Mouse (Mus musculus): ENCODE measurements at regions not wholly inside any gene's neighbourhood (a gene's known extent, or its start where the extent isn't known, plus 50 kb on each side); places are given as distances from the start of the nearest gene placed in this dataset.
A peak's percentile ranks its signal among the peaks of the same experiment; 100 is the strongest.

DNA sequence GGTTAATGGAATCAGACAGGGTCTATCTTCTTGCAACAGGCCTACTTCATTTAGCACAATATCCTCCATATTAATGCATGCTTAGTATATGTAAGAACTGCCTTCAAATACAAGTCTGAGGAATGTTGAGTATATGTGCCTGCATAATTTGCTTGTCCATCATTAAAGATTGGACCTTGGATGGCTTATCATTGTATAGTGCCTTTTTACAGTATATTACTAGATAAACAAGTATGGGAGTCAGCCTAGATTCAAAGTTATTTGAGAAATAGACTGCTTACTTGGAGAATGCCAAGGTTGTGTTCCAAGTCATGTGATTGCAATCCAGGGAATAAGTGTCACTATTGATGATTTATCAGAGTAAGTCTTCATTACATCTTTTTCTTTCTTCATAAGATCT is 491.6 kb upstream of the Btbd3 start:
- no peak for DNase-seq (ENCODE audit: extremely low spot score, low spot score)
- H3K27ac ChIP-seq: no peak overlapping the region
- no peaks in the 10 kb centered on the region for H3K4me1 ChIP-seq
- no peaks in the 10 kb centered on the region for H3K27me3 ChIP-seq (ENCODE audit: poor library complexity, severe bottlenecking)
- H3K9me3 ChIP-seq: no peaks in the 10 kb centered on the region
- no peaks in the 10 kb centered on the region for H3K36me3 ChIP-seq (replicated peaks)
- H3K4me3 ChIP-seq: no peak overlapping the region

DNA sequence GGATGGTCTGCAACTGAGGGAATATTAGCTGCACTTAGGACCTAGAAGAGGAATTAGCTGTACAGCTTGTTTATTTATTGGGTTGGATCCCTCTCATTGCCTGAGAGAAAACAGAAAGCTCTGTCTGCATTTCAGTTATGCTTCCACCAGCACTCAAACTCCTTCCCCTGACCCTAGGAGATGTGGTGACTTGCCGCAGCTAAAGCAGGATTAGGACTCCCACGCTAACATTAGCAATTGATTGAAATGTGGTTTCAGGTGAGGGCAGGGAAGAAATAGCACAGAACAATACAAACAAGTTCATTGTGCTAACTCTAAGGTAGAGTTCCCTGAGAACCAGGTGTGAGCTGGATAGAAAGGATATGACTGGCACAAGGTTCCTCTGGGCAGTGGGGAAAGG is 496.9 kb upstream of the Btbd3 start:
- WGBS: 81% methylated on average over 2 of the region's 2 CpGs
- Histone ChIP-seq H3K9me3 (no peaks in the 10 kb centered on the region), H3K4me3 (no peak overlapping the region), H3K27me3 (ENCODE audit: poor library complexity, severe bottlenecking) (0 out of 2 replicates have a peak, but pooled peaks cover 5% of the 10 kb centered on the region), H3K27ac (no peak overlapping the region), H3K4me1 (peaks cover 23% of the 10 kb centered on the region), H3K36me3 (replicated peaks) (no peaks in the 10 kb centered on the region)
- DNase-seq (ENCODE audit: extremely low spot score, low spot score): no peak

DNA sequence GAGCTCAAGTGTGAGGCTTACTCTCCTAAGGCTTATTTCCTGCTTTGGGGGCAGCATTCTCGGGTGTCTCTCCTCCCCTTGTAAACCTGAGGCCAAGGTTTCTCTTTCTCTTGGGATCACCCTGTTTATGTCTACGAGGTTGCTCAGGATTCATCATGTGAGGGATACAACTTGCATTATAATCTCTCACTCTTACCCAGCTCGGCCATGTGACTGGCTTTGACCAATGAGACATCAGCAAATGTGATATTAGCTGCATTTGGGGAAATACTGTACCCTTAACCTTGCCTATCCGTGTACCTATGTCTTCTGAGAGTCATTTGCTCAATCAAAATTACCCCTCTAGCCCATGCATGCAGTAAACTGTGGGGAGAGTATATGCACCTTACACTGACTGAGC is 498.0 kb upstream of the Btbd3 start:
- WGBS: 77% methylated on average over 4 of the region's 4 CpGs
- no peaks in the 10 kb centered on the region for H3K9me3 ChIP-seq
- H3K4me3 ChIP-seq: no peak overlapping the region
- H3K27ac ChIP-seq: no peak overlapping the region
- H3K4me1 ChIP-seq: peaks cover 23% of the 10 kb centered on the region
- no peaks in the 10 kb centered on the region for H3K36me3 ChIP-seq (replicated peaks)
- H3K27me3 ChIP-seq (ENCODE audit: poor library complexity, severe bottlenecking): 0 out of 2 replicates have a peak, but pooled peaks cover 5% of the 10 kb centered on the region
- DNase-seq (ENCODE audit: extremely low spot score, low spot score): no peak

DNA sequence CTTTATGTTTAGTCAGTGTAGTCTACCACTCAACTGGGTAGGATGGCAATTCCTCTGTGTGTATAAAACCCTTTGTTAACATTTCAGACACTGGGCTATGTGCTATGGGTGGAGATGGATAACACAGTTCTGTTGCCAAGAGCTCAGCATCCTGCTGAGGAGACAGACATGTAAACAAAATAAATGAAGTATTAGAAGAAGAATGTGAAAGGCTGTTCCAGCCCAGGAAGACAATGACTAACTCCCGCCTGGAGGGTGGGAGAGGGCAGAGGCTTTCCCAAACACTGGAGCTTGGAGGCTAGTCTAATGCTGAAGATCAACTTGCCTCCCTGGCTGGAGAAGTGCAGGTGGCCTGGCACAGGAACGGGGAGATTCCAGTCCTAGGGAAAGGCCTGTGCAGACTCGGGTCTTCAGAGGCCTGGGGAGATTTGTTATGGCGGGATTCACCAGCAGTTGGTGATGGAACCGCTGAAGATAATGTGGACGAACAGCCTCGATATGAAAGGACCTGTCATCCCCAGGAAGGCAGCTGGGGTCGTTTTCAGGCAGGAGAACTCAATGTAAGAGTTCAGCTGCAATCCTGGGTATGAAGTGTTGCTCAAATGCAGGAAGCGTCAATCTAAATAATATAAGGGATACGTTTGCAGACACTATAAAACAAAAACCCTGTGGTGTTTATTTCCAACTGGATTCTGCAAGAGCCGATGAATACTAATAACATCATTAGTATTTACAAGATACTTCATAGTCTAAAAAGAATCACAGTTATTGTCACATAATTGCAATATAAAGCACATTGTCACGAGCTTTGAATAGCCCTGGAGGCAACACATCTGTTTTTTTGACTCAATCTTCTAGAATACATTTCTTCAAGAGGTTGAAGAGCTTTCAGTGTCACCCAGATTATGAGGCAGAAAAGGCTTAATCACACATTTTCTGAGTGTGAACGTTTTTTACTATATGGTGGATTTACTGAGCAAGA is 498.8 kb upstream of the Btbd3 start:
- Histone ChIP-seq H3K4me3 (no peak overlapping the region), H3K27ac (peak overlapping the region; percentile 25; the same call in 1 of the 2 replicates), H3K27me3 (ENCODE audit: poor library complexity, severe bottlenecking) (0 out of 2 replicates have a peak, but pooled peaks cover 5% of the 10 kb centered on the region), H3K36me3 (replicated peaks) (no peaks in the 10 kb centered on the region), H3K9me3 (no peaks in the 10 kb centered on the region), H3K4me1 (peaks cover 23% of the 10 kb centered on the region)
- no peak for DNase-seq (ENCODE audit: extremely low spot score, low spot score)
- WGBS: 62% methylated on average over 13 of the region's 13 CpGs

DNA sequence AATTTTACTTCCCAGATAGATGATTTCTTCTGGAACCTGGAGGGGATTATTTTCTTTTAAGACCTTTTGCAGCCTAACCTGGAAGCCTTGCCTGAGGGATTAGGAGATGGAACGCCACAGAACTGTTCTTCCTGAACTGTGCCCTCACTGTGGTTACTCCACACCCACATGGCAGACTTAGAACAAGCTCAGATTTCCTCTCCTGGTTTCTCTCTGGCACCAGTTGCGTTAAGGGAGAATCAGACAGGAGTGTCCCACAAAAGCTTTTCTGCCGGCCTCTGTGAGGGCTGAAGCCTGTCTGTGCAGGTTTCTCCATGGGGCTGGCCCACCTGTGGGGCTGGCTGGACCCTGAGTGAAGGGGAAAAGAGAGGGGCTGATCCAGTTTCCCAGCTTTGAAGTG is 500.1 kb upstream of the Btbd3 start:
- Histone ChIP-seq H3K9me3 (no peaks in the 10 kb centered on the region), H3K4me1 (peaks cover 23% of the 10 kb centered on the region), H3K36me3 (replicated peaks) (no peaks in the 10 kb centered on the region), H3K4me3 (no peak overlapping the region), H3K27ac (peak overlapping the region; percentile 46; the same call in 1 of the 2 replicates), H3K27me3 (ENCODE audit: poor library complexity, severe bottlenecking) (0 out of 2 replicates have a peak, but pooled peaks cover 5% of the 10 kb centered on the region)
- 4% methylated on average over 3 of the region's 3 CpGs for WGBS
- no peak for DNase-seq (ENCODE audit: extremely low spot score, low spot score)

DNA sequence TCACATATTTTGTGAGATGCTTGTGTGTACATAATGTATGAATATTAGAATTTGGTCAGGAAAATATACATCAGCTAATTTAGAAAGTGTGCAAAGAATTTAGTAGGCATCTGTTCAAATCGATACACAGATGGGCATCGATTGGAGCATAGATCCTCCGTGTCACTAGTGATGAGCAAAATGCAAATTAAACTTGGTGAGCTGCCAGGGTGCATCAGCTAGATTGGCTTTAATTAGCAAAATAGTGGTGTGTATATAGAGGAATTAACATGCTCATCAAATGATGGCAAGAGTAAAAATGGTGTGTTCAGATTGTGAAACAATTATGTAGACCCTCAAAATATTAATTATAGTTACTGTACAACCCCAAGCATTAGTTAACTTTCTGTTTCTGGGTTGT is 501.9 kb upstream of the Btbd3 start:
- Histone ChIP-seq H3K4me3 (no peak overlapping the region), H3K9me3 (no peaks in the 10 kb centered on the region), H3K27me3 (ENCODE audit: poor library complexity, severe bottlenecking) (0 out of 2 replicates have a peak, but pooled peaks cover 5% of the 10 kb centered on the region), H3K27ac (no peak overlapping the region), H3K36me3 (replicated peaks) (no peaks in the 10 kb centered on the region), H3K4me1 (peaks cover 23% of the 10 kb centered on the region)
- WGBS: 99% methylated on average over 3 of the region's 3 CpGs
- DNase-seq (ENCODE audit: extremely low spot score, low spot score): no peak

DNA sequence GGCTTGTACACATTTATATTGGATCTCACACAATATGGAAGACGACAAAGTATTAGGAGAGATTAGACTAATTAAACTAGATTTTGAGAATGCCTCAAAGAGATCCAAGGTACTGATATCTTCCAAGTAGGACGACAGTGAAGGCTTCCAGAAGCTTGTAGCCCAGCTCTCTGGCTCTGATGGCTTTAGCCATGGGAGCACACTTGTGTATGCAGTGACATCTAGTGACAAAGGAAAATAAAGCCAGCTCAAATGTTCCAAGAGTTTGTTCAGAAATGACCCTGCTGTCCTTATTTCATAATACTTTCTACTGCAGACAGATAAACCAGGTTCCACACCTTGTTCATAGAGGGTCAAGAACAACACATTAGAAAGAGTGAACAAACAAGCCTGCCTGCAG is 524.0 kb upstream of the Btbd3 start:
- no peak overlapping the region for H3K4me3 ChIP-seq
- 10% methylated on average over 2 of the region's 2 CpGs for WGBS
- H3K9me3 ChIP-seq: no peaks in the 10 kb centered on the region
- peaks cover 28% of the 10 kb centered on the region for H3K4me1 ChIP-seq
- peaks cover 54% of the 10 kb centered on the region for H3K27me3 ChIP-seq (ENCODE audit: poor library complexity, severe bottlenecking)
- DNase-seq (ENCODE audit: extremely low spot score, low spot score): no peak
- no peaks in the 10 kb centered on the region for H3K36me3 ChIP-seq (replicated peaks)
- no peak overlapping the region for H3K27ac ChIP-seq

DNA sequence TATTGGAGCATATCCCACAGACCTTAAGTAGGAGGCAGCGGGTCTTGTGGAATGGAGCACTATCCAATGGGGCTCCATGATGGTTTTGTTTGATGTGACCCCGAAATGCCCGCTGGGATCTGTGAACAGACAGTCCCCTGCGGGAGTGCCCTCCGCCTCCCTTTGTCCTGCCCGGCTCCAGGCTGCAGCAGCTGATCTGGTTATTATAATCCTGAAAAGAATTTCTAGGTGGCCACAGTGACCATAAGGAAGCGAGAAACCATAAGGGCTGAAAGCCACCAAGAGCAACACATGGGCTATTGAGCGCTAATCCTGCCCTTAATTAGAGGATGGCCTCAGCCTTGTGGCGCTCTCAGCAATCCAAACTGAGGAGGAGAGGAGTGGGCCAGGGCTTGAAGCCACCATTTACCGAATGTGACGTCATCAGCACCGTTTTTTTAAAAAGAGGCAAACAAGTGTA is 525.9 kb upstream of the Btbd3 start:
- H3K4me1 ChIP-seq: peaks cover 28% of the 10 kb centered on the region
- peak overlapping the region; percentile 14; the same call in 1 of the 2 replicates for H3K4me3 ChIP-seq
- peaks cover 69% of the 10 kb centered on the region for H3K27me3 ChIP-seq (ENCODE audit: poor library complexity, severe bottlenecking)
- WGBS: 26% methylated on average over 12 of the region's 12 CpGs
- DNase-seq (ENCODE audit: extremely low spot score, low spot score): peak; percentile 63
- H3K9me3 ChIP-seq: no peaks in the 10 kb centered on the region
- no peaks in the 10 kb centered on the region for H3K36me3 ChIP-seq (replicated peaks)
- H3K27ac ChIP-seq: 0 out of 2 replicates have a peak overlapping the region, but pooled peaks have one; percentile 40

DNA sequence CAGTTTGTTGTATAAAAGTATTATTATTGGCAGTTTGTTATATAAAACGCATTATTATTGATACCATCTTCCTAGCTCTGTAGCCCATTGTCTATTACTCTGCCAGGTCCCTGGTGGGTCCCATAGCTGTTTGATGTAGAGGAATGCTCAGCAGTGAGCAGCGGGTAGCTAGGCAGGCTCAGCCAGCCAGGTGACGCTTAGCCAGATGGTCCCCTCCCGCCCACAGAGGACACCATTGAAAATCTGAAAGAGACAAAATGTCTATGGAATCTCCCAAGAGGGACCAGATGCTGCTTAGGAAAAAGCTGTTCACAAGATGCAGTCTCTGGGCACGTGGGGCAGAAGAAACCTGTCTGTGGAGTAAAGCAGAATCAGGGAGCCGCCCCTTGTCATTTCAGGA is 526.5 kb upstream of the Btbd3 start:
- no peak overlapping the region for H3K27ac ChIP-seq
- H3K4me1 ChIP-seq: peaks cover 28% of the 10 kb centered on the region
- H3K36me3 ChIP-seq (replicated peaks): no peaks in the 10 kb centered on the region
- no peak for DNase-seq (ENCODE audit: extremely low spot score, low spot score)
- H3K9me3 ChIP-seq: no peaks in the 10 kb centered on the region
- peaks cover 75% of the 10 kb centered on the region for H3K27me3 ChIP-seq (ENCODE audit: poor library complexity, severe bottlenecking)
- WGBS: 63% methylated on average over 6 of the region's 6 CpGs
- peak overlapping the region; percentile 14; the same call in 1 of the 2 replicates for H3K4me3 ChIP-seq

DNA sequence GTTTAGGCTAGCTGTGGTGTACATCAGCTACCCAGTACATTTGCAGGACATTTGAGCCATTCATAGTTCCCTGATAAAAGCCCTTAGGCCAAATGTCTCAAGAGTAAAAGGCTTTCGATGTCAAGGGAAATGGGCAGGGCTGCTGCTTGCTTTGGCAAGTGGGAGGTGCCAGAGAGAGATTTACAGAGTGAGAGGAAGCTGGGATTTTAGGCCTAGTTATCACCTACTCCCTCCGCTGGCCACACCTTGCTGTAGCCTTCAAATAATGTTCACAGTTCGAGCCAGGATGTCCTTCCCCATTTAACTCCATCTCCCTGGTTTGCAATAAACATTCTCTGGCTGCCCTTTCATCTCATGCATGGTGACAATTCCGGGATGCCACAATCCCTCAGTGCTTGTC is 527.2 kb upstream of the Btbd3 start:
- Histone ChIP-seq H3K36me3 (replicated peaks) (no peaks in the 10 kb centered on the region), H3K9me3 (no peaks in the 10 kb centered on the region), H3K27ac (no peak overlapping the region), H3K27me3 (ENCODE audit: poor library complexity, severe bottlenecking) (peaks cover 82% of the 10 kb centered on the region), H3K4me3 (no peak overlapping the region), H3K4me1 (peaks cover 28% of the 10 kb centered on the region)
- WGBS: 50% methylated on average over 4 of the region's 4 CpGs
- DNase-seq (ENCODE audit: extremely low spot score, low spot score): no peak

DNA sequence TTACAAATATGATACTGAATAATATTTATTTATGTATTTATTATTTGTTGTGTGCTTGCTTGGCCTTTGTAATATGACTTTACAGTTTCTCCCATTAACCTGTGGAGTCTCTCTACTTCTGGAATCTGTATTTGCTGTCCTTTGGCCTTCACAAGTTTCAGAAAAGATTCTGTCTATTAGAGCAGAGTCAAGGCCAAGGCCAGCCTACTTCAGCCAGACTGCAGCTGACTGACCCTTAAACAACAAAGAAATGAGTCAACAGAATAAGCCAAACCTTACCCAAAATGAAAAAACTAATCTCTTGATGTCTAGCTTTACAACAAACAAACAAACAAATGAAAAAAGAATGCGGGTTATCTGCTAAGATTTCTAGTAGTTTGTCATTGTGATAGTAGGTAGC is 532.7 kb upstream of the Btbd3 start:
- H3K27ac ChIP-seq: no peak overlapping the region
- peaks cover 4% of the 10 kb centered on the region for H3K4me1 ChIP-seq
- H3K4me3 ChIP-seq: no peak overlapping the region
- no peaks in the 10 kb centered on the region for H3K9me3 ChIP-seq
- 98% methylated on average over 1 of the region's 1 CpGs for WGBS
- DNase-seq (ENCODE audit: extremely low spot score, low spot score): no peak
- no peaks in the 10 kb centered on the region for H3K36me3 ChIP-seq (replicated peaks)
- peaks cover 65% of the 10 kb centered on the region for H3K27me3 ChIP-seq (ENCODE audit: poor library complexity, severe bottlenecking)

DNA sequence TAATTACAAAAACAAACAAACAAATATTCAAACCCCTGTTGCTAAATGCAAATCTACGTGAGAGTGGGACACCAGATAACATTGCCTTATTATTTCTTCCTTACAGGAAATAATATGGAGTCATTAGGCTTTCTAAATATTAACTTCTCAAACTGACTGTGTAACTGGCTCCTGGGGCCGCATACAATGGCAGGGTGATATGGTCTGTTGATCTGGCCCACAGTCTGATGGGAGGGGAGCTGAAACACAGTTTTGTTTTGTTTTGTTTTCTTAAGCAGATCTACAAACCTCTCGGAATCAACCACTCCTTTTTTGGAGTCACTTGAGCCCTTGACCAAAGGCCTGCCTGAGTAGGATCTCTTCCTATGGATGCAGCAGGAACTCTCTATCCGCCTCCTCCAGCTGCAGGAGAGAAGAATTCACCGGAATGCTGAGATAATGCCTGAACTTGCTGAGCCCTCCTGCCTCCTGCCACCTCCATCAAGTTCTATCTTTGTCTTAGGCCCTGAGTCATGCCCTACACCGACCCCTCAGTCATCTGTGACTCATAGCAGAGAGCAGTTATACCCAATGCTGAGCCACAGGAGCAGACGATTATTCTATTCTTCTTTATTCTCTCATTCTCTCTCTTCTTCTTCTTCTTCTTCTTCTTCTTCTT is 534.5 kb upstream of the Btbd3 start:
- peaks cover 53% of the 10 kb centered on the region for H3K27me3 ChIP-seq (ENCODE audit: poor library complexity, severe bottlenecking)
- H3K4me1 ChIP-seq: 0 out of 2 replicates have a peak, but pooled peaks cover 2% of the 10 kb centered on the region
- DNase-seq (ENCODE audit: extremely low spot score, low spot score): no peak
- WGBS: 75% methylated on average over 7 of the region's 7 CpGs
- no peaks in the 10 kb centered on the region for H3K9me3 ChIP-seq
- H3K36me3 ChIP-seq (replicated peaks): no peaks in the 10 kb centered on the region
- H3K4me3 ChIP-seq: no peak overlapping the region
- no peak overlapping the region for H3K27ac ChIP-seq

DNA sequence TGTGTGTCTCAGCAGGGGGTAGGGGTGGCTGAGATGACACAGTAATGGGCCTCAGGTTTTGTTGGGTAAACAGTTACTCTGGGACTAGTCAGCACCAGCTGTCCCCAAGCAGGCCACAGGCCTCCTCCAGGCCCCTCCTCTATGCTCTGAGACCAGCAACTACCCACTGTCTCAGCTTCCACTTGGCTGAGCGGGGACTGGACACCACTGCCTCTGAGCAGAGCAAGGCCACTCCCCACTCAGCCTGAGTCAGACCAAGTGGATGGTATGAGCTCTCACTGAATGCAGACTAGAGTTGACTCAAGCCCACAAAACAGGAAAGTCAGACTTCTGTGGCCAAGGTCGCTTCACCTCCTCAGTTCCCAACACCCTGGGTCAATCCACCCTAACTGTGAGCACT is 540.5 kb upstream of the Btbd3 start:
- Histone ChIP-seq H3K9me3 (no peaks in the 10 kb centered on the region), H3K27ac (no peak overlapping the region), H3K36me3 (replicated peaks) (no peaks in the 10 kb centered on the region), H3K4me3 (no peak overlapping the region), H3K4me1 (no peaks in the 10 kb centered on the region), H3K27me3 (ENCODE audit: poor library complexity, severe bottlenecking) (peaks cover 69% of the 10 kb centered on the region)
- WGBS: 90% methylated on average over 2 of the region's 2 CpGs
- DNase-seq (ENCODE audit: extremely low spot score, low spot score): no peak
